Mouse (Mus musculus): Measurements from ENCODE around the gene Ppard.
"Not testable (repeated sequence)": the region's sequence is repeated elsewhere in the genome, so short reads cannot be mapped to it uniquely, and the experiment has no call there.

- not testable (repeated sequence) for TF ChIP-seq GATA1 (IDR thresholded peaks at IDR 0.05; ENCODE audit: borderline replicate concordance, low read length); FLI1 (IDR thresholded peaks at IDR 0.05; ENCODE audit: low read length)
Measured at GRCm38 (mm10) chr17:28222463-28222862, 10.0 kb upstream of the Ppard start.

Data from megakaryocyte, embryonic 14.5 days (primary cell).